Comparison of ENCODE assay signal across 21 mouse cellular contexts in the genomic region with DNA sequence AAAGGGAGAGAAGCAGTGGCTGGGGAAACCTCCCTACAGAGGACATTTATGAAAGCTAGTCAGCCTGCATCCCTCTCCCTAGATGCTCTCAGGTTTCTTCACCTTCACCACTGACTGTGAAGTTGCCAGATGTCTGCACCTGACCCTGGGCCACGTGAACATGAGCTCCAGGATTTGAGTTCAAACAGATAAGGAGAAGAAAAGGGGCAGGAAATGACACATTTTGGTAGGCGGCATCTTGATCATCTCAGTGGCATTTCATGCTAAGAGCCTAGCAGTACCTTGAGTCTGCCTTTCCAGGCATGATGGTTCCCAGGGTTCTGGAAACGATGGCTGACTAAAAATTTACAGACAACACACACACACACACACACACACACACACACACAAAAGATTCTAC.
"Had no signal": no experiment of that assay in that cellular context is flagged by ENCODE, and none has a peak within 500 bp of the region (broad histone marks: within the 10 kb centered on the region; RNA-seq: fewer than 3 reads in every experiment).

No protein-coding gene starts in this region.

- H3K4me1 ChIP-seq: limb, embryonic 15.5 days had no signal

- H3K4me3 ChIP-seq: left cerebral cortex, adult 2 months; limb, embryonic 12.5 days; limb, embryonic 15.5 days; megakaryocyte, embryonic 14.5 days; midbrain, embryonic 10.5 days; midbrain, embryonic 13.5 days; myocyte; neural tube, embryonic 13.5 days had no signal

- DNase-seq: kidney, adult 2 months; kidney, postnatal 10 days; kidney, postnatal 36 days; layer of hippocampus, postnatal 36 days; liver, postnatal 0 days; lung, embryonic 14.5 days; lung, postnatal 36 days; retina, postnatal 1 day had no signal

- H3K27ac ChIP-seq: left cerebral cortex, adult 2 months; limb, embryonic 12.5 days; limb, embryonic 15.5 days; liver, embryonic 14.5 days; midbrain, embryonic 10.5 days; midbrain, embryonic 13.5 days; neural tube, embryonic 13.5 days had no signal

- H3K27me3 ChIP-seq: limb, embryonic 12.5 days; limb, embryonic 15.5 days; megakaryocyte, embryonic 14.5 days; midbrain, embryonic 13.5 days; neural tube, embryonic 13.5 days had no signal

- ATAC-seq: intestine, postnatal 0 days; liver, postnatal 0 days; lung, postnatal 0 days; midbrain, embryonic 13.5 days; midbrain, embryonic 16.5 days had no signal

- H3K9me3 ChIP-seq: megakaryocyte, embryonic 14.5 days; midbrain, embryonic 10.5 days; midbrain, embryonic 13.5 days; neural tube, embryonic 13.5 days had no signal

- H3K9ac ChIP-seq: limb, embryonic 12.5 days; limb, embryonic 15.5 days; liver, embryonic 14.5 days; liver, postnatal 0 days; lung, embryonic 14.5 days; midbrain, embryonic 13.5 days; neural tube, embryonic 13.5 days had no signal

- H3K36me3 ChIP-seq: limb, embryonic 12.5 days; limb, embryonic 15.5 days; midbrain, embryonic 10.5 days; midbrain, embryonic 13.5 days; neural tube, embryonic 13.5 days had no signal

- H3K4me2 ChIP-seq: limb, embryonic 12.5 days; limb, embryonic 15.5 days; liver, embryonic 11.5 days; lung, embryonic 14.5 days; midbrain, embryonic 13.5 days; neural tube, embryonic 13.5 days had no signal
